In genomic region chr13:98624506-98624905, GRCm38 (mm10) we compare ENCODE assay signal across 37 mouse cellular contexts. TPM values are rescaled to one million over a fixed set of nuclear protein-coding genes. Genes with fewer than 3 reads are reported as not detected.
"Had no signal": no experiment of that assay in that cellular context is flagged by ENCODE, and none has a peak within 500 bp of the region (broad histone marks: within the 10 kb centered on the region; RNA-seq: fewer than 3 reads in every experiment).

No protein-coding gene starts in this region.

- ATAC-seq: hindbrain, embryonic 16.5 days; hindbrain, postnatal 0 days; inflammation-experienced regulatory T-cells, adult 6 months; intestine, embryonic 16.5 days; intestine, postnatal 0 days had no signal

- H3K27ac ChIP-seq: heart, embryonic 10.5 days; heart, embryonic 13.5 days; heart, embryonic 15.5 days; hindbrain, embryonic 12.5 days; hindbrain, embryonic 13.5 days; hindbrain, embryonic 15.5 days; hindbrain, postnatal 0 days; intestine, embryonic 15.5 days; kidney, postnatal 0 days; layer of hippocampus, adult 2 months; left cerebral cortex, adult 2 months had no signal

- H3K36me3 ChIP-seq: heart, embryonic 10.5 days; heart, embryonic 13.5 days; heart, embryonic 15.5 days; hindbrain, embryonic 12.5 days; hindbrain, embryonic 13.5 days; hindbrain, embryonic 15.5 days; intestine, embryonic 15.5 days; kidney, embryonic 15.5 days had no signal

- H3K9me3 ChIP-seq: heart, embryonic 10.5 days; heart, embryonic 13.5 days; heart, embryonic 15.5 days; hindbrain, embryonic 12.5 days; hindbrain, embryonic 13.5 days; hindbrain, embryonic 15.5 days; intestine, embryonic 15.5 days; kidney, embryonic 15.5 days had no signal

- H3K4me2 ChIP-seq: heart, embryonic 11.5 days; heart, embryonic 13.5 days; heart, embryonic 15.5 days; hindbrain, embryonic 12.5 days; hindbrain, embryonic 13.5 days; hindbrain, embryonic 15.5 days; intestine, embryonic 15.5 days; kidney, embryonic 15.5 days had no signal

- H3K9ac ChIP-seq: heart, embryonic 13.5 days; heart, embryonic 15.5 days; hindbrain, embryonic 12.5 days; hindbrain, embryonic 13.5 days; hindbrain, embryonic 15.5 days; intestine, embryonic 15.5 days; kidney, embryonic 15.5 days had no signal

- H3K4me3 ChIP-seq: heart, embryonic 10.5 days; heart, embryonic 13.5 days; heart, embryonic 15.5 days; hindbrain, embryonic 12.5 days; hindbrain, embryonic 13.5 days; hindbrain, embryonic 15.5 days; intestine, embryonic 15.5 days; kidney, embryonic 15.5 days; layer of hippocampus, adult 2 months; left cerebral cortex, adult 2 months had no signal

- H3K27me3 ChIP-seq: heart, embryonic 13.5 days; heart, embryonic 15.5 days; hindbrain, embryonic 12.5 days; hindbrain, embryonic 15.5 days; intestine, embryonic 15.5 days; kidney, embryonic 15.5 days had no signal

- H3K4me1 ChIP-seq: heart, embryonic 15.5 days; hindbrain, embryonic 13.5 days; hindbrain, embryonic 15.5 days; intestine, embryonic 15.5 days had no signal

- DNase-seq: heart, postnatal 10 days; heart, postnatal 14 days; heart, postnatal 36 days; heart, postnatal 4 days; kidney, adult 11 months; kidney, adult 18-20 months; kidney, adult 2 months; kidney, adult 8-10 months; kidney, adult 9 months; kidney, postnatal 10 days; kidney, postnatal 14 days; kidney, postnatal 25 days; kidney, postnatal 36 days; kidney, postnatal 4 days; layer of hippocampus, adult 9-11 months; layer of hippocampus, postnatal 36 days had no signal

RNA-seq across cellular contexts. Expression of gene Tmem174, which starts 12.7 kb away (rescaled TPM):
- polyA plus RNA-seq: heart, embryonic 13.5 days; heart, embryonic 14.5 days; heart, embryonic 15.5 days; heart, embryonic 16.5 days; heart, postnatal 0 days; hindbrain, embryonic 11.5 days; hindbrain, embryonic 12.5 days; hindbrain, embryonic 13.5 days; hindbrain, embryonic 15.5 days; inflammation-experienced regulatory T-cells, adult 6 months had no signal
